Mouse (Mus musculus) adrenal gland, adult 2 months (tissue): ENCODE data around the gene Tfrc. TPM values are rescaled to one million over a fixed set of nuclear protein-coding genes. Genes with fewer than 3 reads are reported as not detected.

Source experiments
- DNase-seq: peaks from one replicate; pipeline ENCODE4 v3.0.0; 2021
- polyA plus RNA-seq: library from polyadenylated mRNA; depleted of rRNA; stranded (reverse); fragments of >200 nt; gene quantifications from 2 replicates; pipeline ENCODE4 v1.2.3, GENCODE M21; 2012
- total RNA-seq, 2 experiments: library from RNA; stranded (reverse); gene quantifications; 2 replicates each; pipeline ENCODE4 v1.2.3; 2021

Tfrc gene
- total and polyA plus RNA-seq, 3 experiments = 1.2 to 62.9 (median 25.5) TPM

- DNase-seq = no peak
Measured at GRCm38 (mm10) chr16:32646014-32646413, 37.3 kb downstream of the Tfrc start.

GRCm38 (mm10) chr16:32647712-32648111, 39.0 kb downstream of the Tfrc start:
- no peak for DNase-seq

DNA sequence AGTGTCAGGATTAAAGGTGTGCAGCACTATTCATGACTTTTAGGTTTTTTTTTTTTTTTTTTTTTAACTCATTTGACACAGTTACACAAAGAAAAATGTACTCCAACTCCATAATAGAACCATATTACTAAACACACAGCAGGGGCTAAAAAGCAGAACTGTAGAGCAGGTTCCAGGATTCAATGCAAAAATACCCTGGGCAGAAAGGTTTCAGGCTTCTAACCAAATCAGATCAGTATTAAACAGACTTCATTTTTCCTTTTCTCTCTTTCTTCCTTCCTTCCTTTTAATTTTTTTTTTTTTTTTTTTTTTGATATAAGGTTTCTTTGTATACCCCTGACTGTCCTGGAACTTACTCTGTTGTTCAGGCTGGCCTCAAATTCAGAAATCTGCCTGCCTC, 41.7 kb downstream of the Tfrc start:
- no peak for DNase-seq

- DNase-seq = no peak
Measured at GRCm38 (mm10) chr16:32650974-32651618, 42.4 kb downstream of the Tfrc start.

DNA sequence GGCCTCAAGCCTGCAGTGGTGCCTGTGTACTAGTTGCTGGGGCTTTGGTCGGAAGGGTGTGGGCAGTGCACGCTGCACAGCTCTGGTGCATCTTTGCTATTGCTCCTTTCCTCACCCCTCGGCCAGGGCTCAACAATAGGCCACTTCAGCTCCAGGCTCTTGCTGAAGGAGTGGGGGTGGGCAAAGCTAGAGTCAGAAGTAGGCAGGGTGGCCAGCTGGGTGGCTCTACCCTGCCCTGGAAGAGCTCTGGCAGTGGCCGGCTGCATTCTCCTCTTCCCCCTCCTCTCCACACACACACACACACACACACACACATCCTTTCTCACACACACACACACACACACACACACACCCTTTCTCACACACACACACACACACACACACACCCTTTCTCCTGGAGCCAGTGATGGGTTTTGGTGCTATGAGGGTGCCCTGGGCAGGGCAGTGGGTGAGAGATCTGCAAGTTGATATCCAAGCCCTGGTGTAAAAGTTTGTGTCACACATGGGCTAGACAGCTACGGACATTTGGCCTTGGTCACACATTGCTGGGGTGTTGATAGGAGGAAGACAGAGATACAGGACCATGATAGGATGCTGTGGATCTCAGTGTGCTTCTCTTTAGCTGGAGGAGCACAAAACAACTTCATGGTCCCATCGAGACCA, 45.5 kb downstream of the Tfrc start:
- no peak for DNase-seq

- DNase-seq = no peak
Measured at GRCm38 (mm10) chr16:32655534-32655933, 46.8 kb downstream of the Tfrc start.

GRCm38 (mm10) chr16:32656321-32656720, 47.6 kb downstream of the Tfrc start:
- no peak for DNase-seq

GRCm38 (mm10) chr16:32656794-32657193, 48.1 kb downstream of the Tfrc start:
- peak; percentile 74 for DNase-seq

DNA sequence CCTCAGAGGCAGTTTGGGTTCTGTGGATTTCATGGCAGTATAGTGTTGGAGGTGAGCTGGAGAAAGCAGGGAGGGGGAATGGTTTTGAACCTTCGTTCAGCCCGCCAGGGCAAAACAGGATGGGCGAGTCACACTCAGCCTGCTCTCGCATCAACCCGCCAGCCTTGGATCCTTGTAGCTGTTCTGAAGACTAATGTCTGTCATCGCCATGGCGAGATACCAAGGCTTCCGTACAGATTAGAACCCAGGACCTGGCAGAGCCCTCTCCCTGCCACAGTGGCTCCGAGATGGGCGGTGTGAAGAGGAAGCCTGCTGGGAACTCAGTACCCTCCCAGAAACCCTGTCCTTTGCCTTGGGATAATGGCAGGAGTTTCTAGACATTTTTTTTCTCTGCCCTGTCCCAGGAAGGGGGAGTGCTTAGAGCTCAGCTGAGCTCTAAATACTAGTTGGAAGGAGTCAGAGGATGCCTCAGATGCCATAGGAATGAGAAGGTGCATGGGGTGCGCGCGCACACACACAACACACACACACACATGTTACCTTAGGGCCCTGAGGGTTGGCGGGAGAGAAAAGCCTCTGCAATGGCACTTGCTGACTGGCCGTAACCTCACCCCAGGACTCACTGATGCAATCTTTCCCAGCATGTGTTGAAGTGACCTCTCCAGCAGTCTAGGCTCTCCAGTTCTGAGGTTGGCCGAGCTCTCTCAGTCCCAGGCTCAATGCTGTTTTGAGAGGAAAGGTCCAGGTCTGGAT, 49.0 kb downstream of the Tfrc start:
- DNase-seq = no peak

- DNase-seq = no peak
Measured at GRCm38 (mm10) chr16:32658743-32659171, 50.0 kb downstream of the Tfrc start.

GRCm38 (mm10) chr16:32659385-32659784, 50.7 kb downstream of the Tfrc start:
- DNase-seq = peak; percentile 86

GRCm38 (mm10) chr16:32660095-32660494, 51.4 kb downstream of the Tfrc start:
- no peak for DNase-seq

DNA sequence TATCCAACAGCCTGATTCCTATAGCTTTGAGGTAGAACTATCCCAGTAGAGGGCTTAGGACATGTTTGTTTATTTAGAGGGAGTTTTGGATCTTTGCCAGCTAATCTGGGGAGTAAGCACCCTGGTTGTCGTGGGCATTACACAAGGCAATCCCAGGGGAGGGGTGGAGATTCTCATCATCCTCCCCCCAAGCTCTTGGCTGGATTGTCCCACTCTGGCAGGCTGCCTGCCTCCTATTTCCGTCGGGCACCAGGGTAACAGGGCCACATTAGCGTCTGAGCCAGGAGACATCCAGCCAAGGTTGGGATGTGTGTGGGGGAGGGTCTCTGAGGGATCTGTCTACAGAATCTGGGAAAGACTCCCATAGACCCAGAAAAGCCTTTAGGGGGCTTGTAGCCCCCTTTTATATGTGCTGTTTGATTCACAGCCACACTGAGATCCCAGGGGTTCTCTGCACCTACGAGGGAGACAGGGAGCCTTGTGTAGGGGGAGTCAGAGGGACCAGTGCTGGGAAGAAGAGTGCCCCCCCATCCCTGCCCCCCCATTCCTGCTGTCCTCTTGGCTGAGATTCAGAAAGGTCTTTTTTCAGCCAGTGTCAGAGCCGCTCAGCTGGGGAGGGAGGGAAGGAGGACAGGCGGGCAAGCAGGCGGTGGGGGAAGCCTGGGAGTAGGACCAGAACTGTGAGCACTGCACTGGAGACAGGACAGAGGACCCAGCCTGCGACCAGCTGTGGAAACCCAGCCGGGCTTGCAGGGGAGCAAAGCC, 52.0 kb downstream of the Tfrc start:
- DNase-seq = peak; percentile 83

DNA sequence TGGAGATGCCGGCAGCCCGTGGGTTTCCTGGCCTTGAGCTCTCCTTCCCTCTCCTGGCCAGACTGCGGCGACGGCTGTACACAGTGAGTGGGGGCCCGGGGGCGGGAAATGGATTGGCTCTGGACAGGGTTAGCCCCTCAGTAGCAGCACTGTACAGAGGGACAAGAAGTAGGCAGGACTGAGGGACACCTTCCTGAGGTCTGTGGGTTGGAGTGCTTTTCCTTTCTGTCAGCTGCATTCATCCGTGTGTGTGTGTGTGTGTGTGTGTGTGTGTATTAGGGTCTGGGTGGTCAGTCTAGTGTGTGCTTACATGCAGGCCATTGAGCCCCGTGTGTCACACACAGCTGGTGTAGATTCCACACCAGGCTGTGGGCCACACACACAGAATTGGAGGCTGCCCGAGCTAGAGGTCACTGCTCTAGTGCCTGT, 52.8 kb downstream of the Tfrc start:
- no peak for DNase-seq

GRCm38 (mm10) chr16:32662372-32662771, 53.7 kb downstream of the Tfrc start:
- no peak for DNase-seq

GRCm38 (mm10) chr16:32663231-32663858, 54.6 kb downstream of the Tfrc start:
- no peak for DNase-seq

DNA sequence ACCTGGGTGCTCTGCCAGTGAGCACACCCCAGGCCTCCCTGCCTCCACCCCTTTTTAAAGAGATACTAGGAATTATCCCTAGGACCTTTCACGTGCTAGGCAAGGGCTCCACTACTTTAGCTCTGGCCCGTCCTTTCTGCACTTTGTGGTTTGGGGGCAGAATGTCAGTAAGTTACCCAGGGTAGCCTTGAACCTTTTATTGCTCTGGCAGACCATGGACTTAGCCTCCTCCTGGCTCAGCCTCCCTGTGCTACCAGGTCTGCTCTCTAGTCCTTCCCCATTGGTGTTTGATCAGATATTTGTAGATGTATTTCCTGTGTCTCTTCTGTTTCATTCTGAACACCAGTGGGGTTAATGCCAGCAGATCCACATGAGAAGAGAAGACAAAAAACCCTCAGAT, 55.5 kb downstream of the Tfrc start:
- no peak for DNase-seq

GRCm38 (mm10) chr16:32665851-32666665, 57.3 kb downstream of the Tfrc start:
- DNase-seq = peak; percentile 56

DNA sequence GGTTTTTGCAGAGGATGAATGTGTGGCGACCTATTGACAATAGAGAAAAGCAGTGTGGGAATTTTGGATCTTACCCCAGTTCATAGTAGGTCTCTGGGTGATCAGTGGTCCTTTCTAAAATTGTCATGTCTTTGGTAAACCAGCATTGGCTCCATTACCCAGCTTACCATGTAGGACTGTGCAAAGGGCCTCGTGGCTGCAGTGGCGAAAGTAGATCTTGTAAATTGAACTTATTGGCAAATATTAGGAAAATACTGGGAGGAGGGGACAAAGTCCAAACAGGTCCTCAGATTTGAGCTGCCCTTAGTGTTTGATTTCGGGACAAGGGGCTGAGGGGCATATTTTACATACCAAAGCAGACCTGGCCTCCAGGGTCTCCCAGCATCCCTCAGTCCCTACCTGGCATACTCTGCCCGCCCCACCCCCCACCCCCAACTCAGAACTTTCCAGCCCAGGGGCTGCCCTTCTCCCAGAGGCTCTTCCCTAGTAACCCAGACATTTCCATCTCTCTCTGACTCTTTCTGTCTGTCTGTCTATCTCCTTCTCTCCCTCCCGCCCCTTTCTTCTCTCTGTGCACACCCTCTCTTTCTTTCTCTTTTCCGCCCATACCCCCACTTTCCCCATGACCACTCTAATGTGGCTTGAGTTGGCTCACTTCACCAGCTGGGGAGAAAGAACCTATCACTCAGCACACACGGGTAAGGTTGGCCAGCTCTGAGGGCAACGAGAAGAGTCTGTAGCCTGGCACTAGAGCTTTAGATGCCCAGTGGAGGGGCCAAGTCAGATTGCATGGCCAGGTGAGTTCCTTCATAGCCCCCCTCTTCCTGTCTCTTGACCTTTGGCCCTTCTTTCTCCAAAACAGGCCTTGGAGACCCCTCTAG, 58.2 kb downstream of the Tfrc start:
- DNase-seq = no peak

DNA sequence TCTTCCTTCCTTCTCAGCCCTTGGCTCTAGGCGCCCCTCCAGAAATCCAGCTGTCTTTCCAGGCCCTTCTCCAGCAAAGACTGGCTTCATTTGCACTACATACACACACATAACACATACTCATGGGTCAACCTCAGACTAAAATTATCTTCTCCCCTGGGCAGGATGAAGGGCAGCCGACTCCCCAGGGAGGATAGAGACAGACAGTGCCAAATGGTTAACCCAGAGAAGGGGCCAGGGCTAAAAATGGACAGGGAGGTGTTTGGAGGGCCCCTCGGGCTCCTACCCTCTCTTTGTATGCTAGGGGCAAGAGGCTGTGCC, 58.8 kb downstream of the Tfrc start:
- DNase-seq = no peak
